In the genomic region with DNA sequence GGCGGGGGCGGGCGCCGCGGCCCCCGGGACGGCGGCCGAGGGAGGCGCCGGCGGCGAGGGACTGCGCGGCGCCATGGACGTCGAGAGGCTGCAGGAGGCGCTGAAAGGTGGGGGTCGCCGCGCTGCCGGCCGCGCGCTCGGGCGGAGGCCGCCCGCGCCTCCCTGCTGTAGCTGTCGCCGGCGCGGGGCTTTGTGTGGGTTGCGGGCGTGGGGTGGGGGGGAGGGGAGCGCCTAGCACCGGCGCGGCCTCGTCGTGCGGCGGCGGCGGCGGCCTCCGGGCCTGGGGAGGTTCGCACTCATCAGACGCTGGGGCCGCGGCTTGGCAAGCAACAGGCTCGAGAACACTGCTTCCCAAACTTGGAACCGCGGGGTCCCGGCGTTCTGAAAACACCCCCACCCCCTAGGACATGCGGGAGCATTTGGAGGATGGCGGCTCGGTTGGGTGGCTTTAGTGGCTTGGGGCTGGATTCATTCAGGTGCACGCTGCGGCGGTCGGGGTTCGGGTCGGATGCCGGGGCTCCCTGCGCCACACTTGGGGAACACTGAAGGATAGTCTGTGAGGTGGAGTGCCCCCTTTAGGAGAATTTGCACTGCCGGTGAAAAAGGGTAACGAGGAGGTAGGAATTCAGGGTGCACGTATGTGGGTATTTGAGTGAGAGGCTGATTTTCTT, we compare ENCODE assay signal across 8 mouse cellular contexts. TPM values are rescaled to one million over a fixed set of nuclear protein-coding genes. Genes with fewer than 3 reads are reported as not detected.
DNase-seq lines count a peak whose midpoint lies in the region; ATAC-seq and TF ChIP-seq lines count a peak whose summit lies in the region.

No protein-coding gene starts in this region.

- H3K27ac ChIP-seq in bone marrow, adult 2 months (ENCODE audit: control insufficient read depth, insufficient read depth, low read depth, low read length, poor library complexity) = peak overlapping the region; percentile 24; the same call in 1 of the 2 replicates
- H3K27ac ChIP-seq in embryonic facial prominence, embryonic 14.5 days (replicated peaks; ENCODE audit: low read depth, low read length) = peak overlapping the region; percentile 94
- H3K27ac ChIP-seq in limb, embryonic 14.5 days (replicated peaks; ENCODE audit: low read depth, low read length) = peak overlapping the region; percentile 89
- peak overlapping the region; percentile 91 for H3K27ac ChIP-seq in midbrain, embryonic 16.5 days (ENCODE audit: low read length)

- peak; percentile 19; the same call in 1 of the 2 replicates for TF ChIP-seq POLR2A in bone marrow, adult 2 months (IDR thresholded peaks at IDR 0.05; ENCODE audit: borderline replicate concordance, control insufficient read depth, low read depth, low read length)
- no peak for TF ChIP-seq POLR2A in limb, embryonic 14.5 days (IDR thresholded peaks at IDR 0.05; ENCODE audit: borderline replicate concordance, extremely low read depth, insufficient read depth, insufficient read length)

- under 1% methylated on average over 64 of the region's 72 CpGs for WGBS in bone marrow, adult 2 months
- WGBS in embryonic facial prominence, embryonic 14.5 days = 1% methylated on average over 19 of the region's 72 CpGs
- under 1% methylated on average over 58 of the region's 72 CpGs for WGBS in limb, embryonic 14.5 days
- 0% methylated on average over 39 of the region's 72 CpGs for WGBS in midbrain, embryonic 16.5 days

- no peaks in the 10 kb centered on the region for H3K27me3 ChIP-seq in embryonic facial prominence, embryonic 14.5 days (replicated peaks; ENCODE audit: control insufficient read depth, insufficient read depth, low read length)
- no peaks in the 10 kb centered on the region for H3K27me3 ChIP-seq in limb, embryonic 14.5 days (ENCODE audit: control insufficient read depth, insufficient read depth, low read length)
- no peaks in the 10 kb centered on the region for H3K27me3 ChIP-seq in midbrain, embryonic 16.5 days (ENCODE audit: control insufficient read depth, insufficient read depth, low read depth, low read length)

- H3K36me3 ChIP-seq in embryonic facial prominence, embryonic 14.5 days (ENCODE audit: control insufficient read depth, insufficient read depth, low read length) = peaks cover 42% of the 10 kb centered on the region
- H3K36me3 ChIP-seq in limb, embryonic 14.5 days (ENCODE audit: control insufficient read depth, insufficient read depth, low read length) = peaks cover 41% of the 10 kb centered on the region
- H3K36me3 ChIP-seq in midbrain, embryonic 16.5 days (ENCODE audit: control insufficient read depth, insufficient read depth, low read length) = peaks cover 8% of the 10 kb centered on the region

- H3K4me2 ChIP-seq in embryonic facial prominence, embryonic 14.5 days (ENCODE audit: low read depth, low read length) = peak overlapping the region; percentile 58
- peak overlapping the region; percentile 46 for H3K4me2 ChIP-seq in limb, embryonic 14.5 days (replicated peaks; ENCODE audit: low read depth, low read length, severe bottlenecking)
- peak overlapping the region; percentile 73 for H3K4me2 ChIP-seq in midbrain, embryonic 16.5 days (ENCODE audit: low read length)

- H3K4me3 ChIP-seq in bone marrow, adult 2 months (replicated peaks; ENCODE audit: control insufficient read depth, low read depth, low read length) = peak overlapping the region; percentile 68
- peak overlapping the region; percentile 87 for H3K4me3 ChIP-seq in embryonic facial prominence, embryonic 14.5 days (ENCODE audit: low read depth, low read length)
- peak overlapping the region; percentile 85 for H3K4me3 ChIP-seq in limb, embryonic 14.5 days (replicated peaks; ENCODE audit: low read length)
- H3K4me3 ChIP-seq in midbrain, embryonic 16.5 days (ENCODE audit: low read depth, low read length) = peak overlapping the region; percentile 87

- peak; percentile 52 for DNase-seq in 416B (ENCODE audit: low read depth)
- DNase-seq in embryonic facial prominence, embryonic 14.5 days (ENCODE audit: low spot score) = peak; percentile 73
- DNase-seq in heart, adult 8-10 months (ENCODE audit: low spot score) = peak; percentile 40
- peak; percentile 54 for DNase-seq in kidney, adult 9 months
- DNase-seq in limb, embryonic 14.5 days (ENCODE audit: low spot score) = peak; percentile 49
- peak; percentile 45 to 59 for DNase-seq in spleen, postnatal 36 days (ENCODE audit: low spot score in 2 of 2)

- no peaks in the 10 kb centered on the region; the same call in 1 of the 2 replicates for H3K4me1 ChIP-seq in bone marrow, adult 2 months (ENCODE audit: control insufficient read depth, insufficient read depth, low read length)
- H3K4me1 ChIP-seq in embryonic facial prominence, embryonic 14.5 days (ENCODE audit: control insufficient read depth, insufficient read depth, low read length) = peaks cover 7% of the 10 kb centered on the region; the same call in 1 of the 2 replicates
- 0 out of 2 replicates have a peak, but pooled peaks cover 4% of the 10 kb centered on the region for H3K4me1 ChIP-seq in limb, embryonic 14.5 days (ENCODE audit: control insufficient read depth, insufficient read depth, low read length)
- peaks cover 27% of the 10 kb centered on the region for H3K4me1 ChIP-seq in midbrain, embryonic 16.5 days (ENCODE audit: control insufficient read depth, insufficient read depth, low read length)

- ATAC-seq in embryonic facial prominence, embryonic 14.5 days (ENCODE audit: low read depth) = peak; percentile 88
- ATAC-seq in limb, embryonic 14.5 days (ENCODE audit: low FRiP score, low read depth) = peak; percentile 87
- ATAC-seq in midbrain, embryonic 16.5 days = peak; percentile 89

- H3K9ac ChIP-seq in embryonic facial prominence, embryonic 14.5 days (ENCODE audit: low read depth, low read length) = peak overlapping the region; percentile 89
- H3K9ac ChIP-seq in limb, embryonic 14.5 days (ENCODE audit: low read depth, low read length, severe bottlenecking) = peak overlapping the region; percentile 78
- H3K9ac ChIP-seq in midbrain, embryonic 16.5 days (ENCODE audit: low read depth, low read length) = peak overlapping the region; percentile 82

- no peak for TF ChIP-seq CTCF in bone marrow, adult 2 months (IDR thresholded peaks at IDR 0.05; ENCODE audit: control insufficient read depth, insufficient read depth, low read length)

- H3K9me3 ChIP-seq in embryonic facial prominence, embryonic 14.5 days (ENCODE audit: control insufficient read depth, low read length) = no peaks in the 10 kb centered on the region
- no peaks in the 10 kb centered on the region for H3K9me3 ChIP-seq in limb, embryonic 14.5 days (ENCODE audit: control insufficient read depth, low read length)
- H3K9me3 ChIP-seq in midbrain, embryonic 16.5 days (replicated peaks; ENCODE audit: control insufficient read depth, low read length, poor library complexity, severe bottlenecking) = no peaks in the 10 kb centered on the region

RNA-seq across cellular contexts. Expression of gene Ppp4r2, which starts 0.5 kb away (rescaled TPM):
- 25.5 and 33.5 TPM in 2 replicates for polyA plus RNA-seq in bone marrow, adult 2 months (2011; ENCODE audit: insufficient read depth, insufficient read length, low replicate concordance, missing spikeins)
- 29.5 and 30.4 TPM in 2 replicates for polyA plus RNA-seq in embryonic facial prominence, embryonic 14.5 days (2014; fragmentation: Nextera tagmentation; extraction: Ambion mirVana)
- 10 to 100 TPM; 43.9 to 49.1 (median 46.6) TPM for total RNA-seq in heart, adult 8-10 months (2022)
- 34.3 and 44.2 TPM in 2 replicates for polyA plus RNA-seq in limb, embryonic 14.5 days (2012; rRNA removed)
- polyA plus RNA-seq in limb, embryonic 14.5 days (2014; fragmentation: Nextera tagmentation; extraction: Ambion mirVana) = 34.5 and 36.3 TPM in 2 replicates
- polyA plus RNA-seq in midbrain, embryonic 16.5 days (2015; fragmentation: Nextera tagmentation; extraction: Ambion mirVana) = 16.2 and 19.2 TPM in 2 replicates

Comparison
In these comparisons a context has a peak if more than half of its experiments do, and no peak if none do; other contexts are left out.
1. Peak in every context shown above with its lines: DNase-seq, ATAC-seq, H3K4me3 ChIP-seq and H3K27ac ChIP-seq.
2. H3K27ac ChIP-seq: peak in every context shown above with its lines; median percentile 94 in embryonic facial prominence, embryonic 14.5 days; 91 in midbrain, embryonic 16.5 days; 89 in limb, embryonic 14.5 days; 24 in bone marrow, adult 2 months.